Mouse (Mus musculus) hindbrain, embryonic 14.5 days (tissue): Measurements from ENCODE around the gene Col5a2. TPM values are rescaled to one million over a fixed set of nuclear protein-coding genes. Genes with fewer than 3 reads are reported as not detected.
"Not testable (repeated sequence)": the region's sequence is repeated elsewhere in the genome, so short reads cannot be mapped to it uniquely, and the experiment has no call there.

ENCODE experiments used
- ATAC-seq: fragments of 200-750 bp; cut with Nextera tagmentation; 2 replicates; pipeline ENCODE4 v1.8.0; 2017; ENCODE audit warnings: moderate number of reproducible peaks, mild to moderate bottlenecking, moderate TSS enrichment, moderate library complexity; ENCODE audit not compliant: low FRiP score
- DNase-seq: peaks from one replicate; pipeline ENCODE4 v3.0.0-alpha.2; 2015; ENCODE audit warnings: low spot score
- H3K27ac ChIP-seq: fragments of 300-500 bp; sonication (generic); 2 replicates; pipeline ENCODE4 v1.5.1; 2014; ENCODE audit warnings: mild to moderate bottlenecking, moderate library complexity
- H3K27me3 ChIP-seq: fragments of 300-500 bp; sonication (generic); 2 replicates; pipeline ENCODE4 v1.6.1; 2014; ENCODE audit warnings: mild to moderate bottlenecking, low read length, mixed read lengths; ENCODE audit not compliant: control insufficient read depth, insufficient read depth
- H3K36me3 ChIP-seq: fragments of 300-500 bp; sonication (generic); replicated peaks from 2 replicates; pipeline ENCODE4 v1.6.1; 2014; ENCODE audit not compliant: control insufficient read depth, insufficient read depth
- H3K4me1 ChIP-seq: fragments of 300-500 bp; sonication (generic); replicated peaks from 2 replicates; pipeline ENCODE4 v1.6.1; 2014; ENCODE audit warnings: antibody characterized with exemption, low read length, mixed read lengths; ENCODE audit not compliant: control insufficient read depth, insufficient read depth
- H3K4me2 ChIP-seq: fragments of 300-500 bp; sonication (generic); replicated peaks from 2 replicates; pipeline ENCODE4 v1.6.1; 2014; ENCODE audit warnings: mild to moderate bottlenecking, moderate library complexity
- H3K4me3 ChIP-seq: fragments of 300-500 bp; sonication (generic); replicated peaks from 2 replicates; pipeline ENCODE4 v1.5.1; 2014; ENCODE audit warnings: mild to moderate bottlenecking, low read length
- H3K9ac ChIP-seq: fragments of 300-500 bp; sonication (generic); 2 replicates; pipeline ENCODE4 v1.6.1; 2014
- H3K9me3 ChIP-seq: fragments of 300-500 bp; sonication (generic); 2 replicates; pipeline ENCODE4 v1.6.1; 2016; ENCODE audit warnings: low read length; ENCODE audit not compliant: control insufficient read depth
- WGBS: fragments of 180-500 bp; shearing (Covaris S2); extraction: QIAGEN DNeasy Blood & Tissue Kit; methylation state at CpG from one replicate; pipeline ENCODE4 v1.1.7; 2014; 5-methylcytosine and 5-hydroxymethylcytosine counted together
- polyA plus RNA-seq: library from polyadenylated mRNA; unstranded; fragments of >200 nt; fragmentation: Nextera tagmentation; extraction: Ambion mirVana; gene quantifications from 2 replicates; pipeline ENCODE4 v1.2.1, GENCODE M21; 2014

Col5a2 gene
- 12.5 and 15.0 TPM in 2 replicates for polyA plus RNA-seq

- WGBS: 36% methylated on average over 12 of the region's 12 CpGs
- DNase-seq: peak; percentile 61
Observed at GRCm38 (mm10) chr1:45502865-45503332, at the start of gene Col5a2. Gene Col5a2, minus strand, starts transcription at chr1:45503282.

GRCm38 (mm10) chr1:45550531-45550930 lies 47.4 kb upstream of the Col5a2 start:
- no peaks in the 10 kb centered on the region for H3K36me3 ChIP-seq
- 89% methylated on average over 4 of the region's 4 CpGs for WGBS

More at GRCm38 (mm10) chr1:45502865-45503332, at the start of gene Col5a2:
- Histone ChIP-seq H3K9ac (peak within 1 kb of the TSS; percentile 51), H3K27ac (peak within 1 kb of the TSS; percentile 52; the same call in 1 of the 2 replicates), H3K4me2 (peak within 1 kb of the TSS; percentile 57), H3K9me3 (no peaks in the 10 kb centered on the region), H3K4me3 (peak within 1 kb of the TSS; percentile 33), H3K4me1 (0 out of 2 replicates have a peak, but pooled peaks cover 9% of the 10 kb centered on the region), H3K27me3 (no peaks in the 10 kb centered on the region), H3K36me3 (no peaks in the 10 kb centered on the region)
- ATAC-seq: peak; percentile 53; the same call in 1 of the 2 replicates

GRCm38 (mm10) chr1:45541888-45542287 lies 38.8 kb upstream of the Col5a2 start:
- Histone ChIP-seq H3K9ac (no peak overlapping the region), H3K27me3 (no peaks in the 10 kb centered on the region), H3K27ac (no peak overlapping the region), H3K4me1 (no peaks in the 10 kb centered on the region), H3K4me3 (no peak overlapping the region), H3K4me2 (no peak overlapping the region), H3K36me3 (no peaks in the 10 kb centered on the region), H3K9me3 (no peaks in the 10 kb centered on the region)
- no peak for ATAC-seq
- no peak for DNase-seq
- 56% methylated on average over 1 of the region's 1 CpGs for WGBS

More at GRCm38 (mm10) chr1:45550531-45550930, 47.4 kb upstream of the Col5a2 start:
- ATAC-seq: no peak
- no peak overlapping the region for H3K27ac ChIP-seq
- no peaks in the 10 kb centered on the region for H3K27me3 ChIP-seq
- H3K4me2 ChIP-seq: no peak overlapping the region
- no peaks in the 10 kb centered on the region for H3K9me3 ChIP-seq
- H3K4me3 ChIP-seq: no peak overlapping the region
- no peak overlapping the region for H3K9ac ChIP-seq
- no peaks in the 10 kb centered on the region for H3K4me1 ChIP-seq
- DNase-seq: no peak

DNA sequence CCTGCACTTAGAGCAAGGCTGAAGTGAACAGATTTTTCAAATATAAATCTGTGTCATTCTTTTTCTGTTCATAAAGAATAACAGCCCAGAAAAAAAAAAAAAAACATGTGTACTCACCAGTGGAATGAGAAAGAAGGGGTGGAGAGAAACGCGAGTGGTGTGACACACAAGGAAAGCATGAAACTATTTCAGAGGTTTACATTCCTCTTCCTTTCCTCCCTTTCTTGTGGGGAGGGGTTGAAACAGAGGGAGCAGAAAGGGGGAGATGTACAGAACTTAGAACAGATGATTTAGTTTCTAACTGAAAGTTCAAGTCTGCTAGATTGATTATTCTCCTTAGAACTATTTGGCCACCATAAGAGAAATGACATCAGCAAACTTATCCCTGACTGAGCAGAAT lies 38.1 kb upstream of the Col5a2 start:
- WGBS: 83% methylated on average over 2 of the region's 2 CpGs
- Histone ChIP-seq H3K27me3 (no peaks in the 10 kb centered on the region), H3K36me3 (no peaks in the 10 kb centered on the region), H3K4me2 (no peak overlapping the region), H3K27ac (no peak overlapping the region), H3K9ac (no peak overlapping the region), H3K4me3 (no peak overlapping the region), H3K9me3 (no peaks in the 10 kb centered on the region), H3K4me1 (no peaks in the 10 kb centered on the region)
- no peak for DNase-seq
- no peak for ATAC-seq

DNA sequence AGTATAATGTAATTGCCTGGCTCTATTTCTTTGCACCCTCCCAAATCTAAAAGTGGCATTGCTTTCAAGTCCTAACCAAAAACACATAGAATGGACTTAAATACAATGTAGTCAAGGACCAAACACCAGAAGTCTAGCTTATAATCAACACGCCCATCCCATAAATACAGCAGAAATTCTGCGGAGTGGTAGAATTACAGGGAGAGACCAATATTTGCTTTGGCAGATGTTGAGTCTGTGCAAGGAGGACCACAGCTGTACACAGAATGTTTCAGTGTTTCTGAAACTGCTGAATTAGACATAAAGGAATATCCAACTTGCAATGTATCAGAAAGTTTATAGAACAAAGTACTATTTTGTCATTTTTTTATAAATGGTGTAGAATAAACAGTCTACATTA lies 28.4 kb upstream of the Col5a2 start:
- no peak overlapping the region for H3K4me2 ChIP-seq
- DNase-seq: no peak
- H3K27ac ChIP-seq: no peak overlapping the region
- H3K4me3 ChIP-seq: no peak overlapping the region
- H3K9ac ChIP-seq: no peak overlapping the region
- no peaks in the 10 kb centered on the region for H3K9me3 ChIP-seq
- no peaks in the 10 kb centered on the region for H3K4me1 ChIP-seq
- no peaks in the 10 kb centered on the region for H3K36me3 ChIP-seq
- no peaks in the 10 kb centered on the region for H3K27me3 ChIP-seq
- WGBS: 91% methylated on average over 2 of the region's 2 CpGs
- no peak for ATAC-seq

- H3K27ac ChIP-seq, H3K4me2 ChIP-seq, H3K36me3 ChIP-seq, H3K27me3 ChIP-seq, ATAC-seq, H3K9ac ChIP-seq, DNase-seq, H3K4me3 ChIP-seq, H3K9me3 ChIP-seq, H3K4me1 ChIP-seq: not testable (repeated sequence)
Observed at GRCm38 (mm10) chr1:45527476-45527875, 24.4 kb upstream of the Col5a2 start.

DNA sequence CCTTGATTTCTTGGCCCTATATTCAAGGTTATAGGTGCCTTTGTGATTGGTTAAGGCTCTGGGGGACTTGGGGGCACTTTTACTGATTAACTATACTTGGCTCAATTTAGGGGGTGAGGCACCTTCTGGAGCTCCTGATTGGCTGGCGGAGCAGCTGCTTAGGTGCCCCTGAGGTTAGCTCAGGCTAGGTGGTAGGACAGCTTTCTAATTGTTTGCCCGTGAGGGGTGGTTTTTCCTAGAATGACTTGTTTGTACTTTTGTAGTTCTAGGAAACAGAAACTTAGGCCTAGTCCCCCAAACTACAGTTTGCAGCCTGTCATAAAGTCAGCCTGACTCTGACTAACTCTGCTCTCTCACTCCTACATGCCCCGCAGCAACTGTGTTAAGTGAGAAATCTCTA lies 20.5 kb upstream of the Col5a2 start:
- Histone ChIP-seq H3K4me1 (no peaks in the 10 kb centered on the region), H3K9me3 (no peaks in the 10 kb centered on the region), H3K36me3 (no peaks in the 10 kb centered on the region), H3K4me3 (no peak overlapping the region), H3K9ac (no peak overlapping the region), H3K27ac (no peak overlapping the region), H3K27me3 (no peaks in the 10 kb centered on the region), H3K4me2 (no peak overlapping the region)
- 92% methylated on average over 3 of the region's 3 CpGs for WGBS
- no peak for ATAC-seq
- DNase-seq: no peak

GRCm38 (mm10) chr1:45521486-45521885 lies 18.4 kb upstream of the Col5a2 start:
- Histone ChIP-seq H3K27ac (no peak overlapping the region), H3K4me3 (no peak overlapping the region), H3K27me3 (no peaks in the 10 kb centered on the region)

DNA sequence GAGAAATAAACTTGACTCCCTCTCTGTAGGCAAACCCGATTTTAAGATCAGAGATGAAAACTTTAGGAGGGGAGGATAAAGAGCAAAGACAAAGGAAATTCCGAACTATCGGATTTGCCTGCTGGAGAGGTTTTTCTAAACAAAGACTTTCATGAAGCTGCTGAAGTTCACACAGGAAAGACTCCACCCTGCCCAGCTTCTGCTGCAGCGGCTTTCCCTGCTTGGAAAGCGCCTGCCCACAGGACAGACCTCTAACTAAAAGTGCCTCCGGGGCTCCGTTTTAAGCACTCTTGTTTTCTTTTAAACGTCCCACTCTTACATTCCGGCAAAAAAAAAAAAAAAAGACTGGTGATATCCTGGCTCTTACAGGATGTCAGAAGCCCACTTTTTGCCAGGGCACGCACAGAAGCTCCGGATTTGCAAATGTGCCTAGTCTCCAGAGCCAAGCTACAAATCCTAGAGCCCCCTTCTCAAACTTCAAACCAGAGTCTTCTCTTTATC lies 791 bp downstream of the Col5a2 start:
- H3K27ac ChIP-seq: peak overlapping the region; percentile 52; the same call in 1 of the 2 replicates

More at GRCm38 (mm10) chr1:45521486-45521885, 18.4 kb upstream of the Col5a2 start:
- DNase-seq (no peak), ATAC-seq (no peak)
- no peaks in the 10 kb centered on the region for H3K4me1 ChIP-seq
- no peaks in the 10 kb centered on the region for H3K9me3 ChIP-seq
- WGBS: 90% methylated on average over 2 of the region's 2 CpGs
- H3K36me3 ChIP-seq: no peaks in the 10 kb centered on the region
- no peak overlapping the region for H3K9ac ChIP-seq
- H3K4me2 ChIP-seq: no peak overlapping the region

More for the DNA sequence above, 791 bp downstream of the Col5a2 start:
- Histone ChIP-seq H3K4me3 (peak overlapping the region; percentile 33), H3K27me3 (no peaks in the 10 kb centered on the region), H3K4me1 (0 out of 2 replicates have a peak, but pooled peaks cover 9% of the 10 kb centered on the region), H3K9me3 (no peaks in the 10 kb centered on the region), H3K36me3 (no peaks in the 10 kb centered on the region), H3K9ac (peak overlapping the region; percentile 51), H3K4me2 (peak overlapping the region; percentile 57)
- ATAC-seq: no peak
- whole genome bisulfite sequencing: 21% methylated on average over 11 of the region's 11 CpGs
- DNase-seq: peak; percentile 36
